Mouse (Mus musculus) mesoderm, embryonic 11.5 days (tissue): ENCODE results near the gene Cdca8.

ENCODE experiments used
- DNase-seq: peaks from one replicate; pipeline ENCODE4 v3.0.0-alpha.2; 2012; ENCODE audit warnings: low read depth, low spot score

The Cdca8 gene

GRCm38 (mm10) chr4:124953546-124953945 is 14.4 kb upstream of the Cdca8 start:
- DNase-seq: no peak

DNA sequence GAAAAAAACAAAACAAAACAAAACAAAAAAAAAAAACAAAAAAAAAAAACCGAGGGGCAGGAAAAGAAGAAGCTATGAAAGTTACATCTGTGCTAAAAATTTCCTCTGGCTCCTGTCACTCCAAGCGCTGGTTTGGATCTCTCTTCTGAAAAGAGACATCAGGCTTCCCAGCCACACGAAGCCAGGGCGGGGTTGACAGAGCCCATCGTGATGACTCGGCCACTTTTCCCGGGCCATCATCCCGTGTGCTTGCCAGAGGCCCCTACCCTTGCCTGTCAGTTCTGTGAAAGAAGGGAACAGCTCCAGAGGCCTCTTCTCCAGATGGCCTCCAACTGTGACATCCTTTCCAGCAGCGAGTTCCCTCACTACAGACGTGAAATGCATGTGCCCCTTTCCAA is 11.9 kb upstream of the Cdca8 start:
- DNase-seq: no peak

DNA sequence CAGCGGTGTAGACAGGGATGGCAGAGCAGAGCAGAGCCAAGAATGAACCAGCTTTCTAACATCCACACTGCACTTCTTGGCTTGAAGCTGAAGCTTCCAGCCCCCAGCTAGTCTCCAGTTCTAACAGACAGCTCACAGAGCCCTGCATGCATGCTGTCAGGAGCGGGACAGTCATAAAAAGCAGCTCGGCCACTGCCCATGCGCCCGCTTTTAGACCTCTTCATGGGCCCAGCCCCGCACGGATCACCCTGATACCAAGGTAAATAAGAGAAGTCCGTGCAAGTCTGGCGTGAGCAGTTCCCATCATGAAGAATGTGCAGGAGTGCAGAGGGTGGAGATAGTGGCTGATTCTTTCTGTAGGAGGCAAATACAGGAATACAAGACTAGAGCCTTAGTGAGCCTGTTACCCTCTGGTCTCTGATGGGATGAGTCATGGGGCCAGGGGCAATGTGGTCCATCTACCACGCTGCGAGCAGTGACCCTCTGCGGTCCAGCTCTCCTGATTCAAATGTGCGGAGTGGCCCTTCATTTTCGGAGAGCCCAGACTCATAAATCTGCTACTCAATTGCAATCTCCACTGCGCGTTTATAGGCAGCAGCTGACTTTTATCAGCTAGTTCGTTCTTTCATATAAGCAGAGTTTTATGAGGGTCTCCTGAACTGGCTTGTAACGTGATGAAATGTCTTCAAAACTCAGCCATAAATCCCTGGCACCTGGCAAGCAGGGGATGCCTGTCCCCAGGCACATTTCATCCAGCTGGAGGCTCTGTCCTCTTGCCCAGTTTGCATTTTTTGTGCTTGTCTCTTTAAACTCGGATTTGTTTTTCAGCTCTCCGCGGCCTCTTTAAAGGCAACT is 11.3 kb upstream of the Cdca8 start:
- DNase-seq: peak; percentile 48

- DNase-seq: no peak
Observed at GRCm38 (mm10) chr4:124949488-124949887, 10.4 kb upstream of the Cdca8 start.

GRCm38 (mm10) chr4:124944961-124945360 is 5.8 kb upstream of the Cdca8 start:
- no peak for DNase-seq

- no peak for DNase-seq
Observed at GRCm38 (mm10) chr4:124943781-124944180, 4.7 kb upstream of the Cdca8 start.

DNA sequence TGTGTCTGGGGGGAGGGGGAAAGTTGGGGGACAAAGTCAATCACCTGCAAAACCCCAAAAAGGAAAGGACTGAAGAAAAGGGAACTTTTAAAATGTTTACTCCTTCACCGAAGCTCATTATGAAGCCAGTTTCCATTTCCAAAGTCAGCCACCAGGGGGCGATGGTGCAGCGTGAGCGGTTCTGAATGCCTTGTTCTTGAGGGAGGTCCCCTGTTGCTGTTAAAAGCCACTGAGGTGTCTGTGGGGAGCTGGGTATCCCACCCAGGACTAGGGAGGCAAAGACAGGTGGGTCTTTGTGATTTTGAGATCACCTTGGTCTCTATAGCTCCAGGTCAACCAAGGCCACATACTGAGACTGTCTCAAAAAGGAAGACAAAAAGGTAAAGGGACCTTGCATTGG is 3.9 kb upstream of the Cdca8 start:
- peak; percentile 81 for DNase-seq

GRCm38 (mm10) chr4:124936613-124937471 is 2.3 kb downstream of the Cdca8 start, which contains the start of gene 9930104L06Rik:
Gene 9930104L06Rik, plus strand, starts transcription at chr4:124937048.
- peak; percentile 96 for DNase-seq

DNA sequence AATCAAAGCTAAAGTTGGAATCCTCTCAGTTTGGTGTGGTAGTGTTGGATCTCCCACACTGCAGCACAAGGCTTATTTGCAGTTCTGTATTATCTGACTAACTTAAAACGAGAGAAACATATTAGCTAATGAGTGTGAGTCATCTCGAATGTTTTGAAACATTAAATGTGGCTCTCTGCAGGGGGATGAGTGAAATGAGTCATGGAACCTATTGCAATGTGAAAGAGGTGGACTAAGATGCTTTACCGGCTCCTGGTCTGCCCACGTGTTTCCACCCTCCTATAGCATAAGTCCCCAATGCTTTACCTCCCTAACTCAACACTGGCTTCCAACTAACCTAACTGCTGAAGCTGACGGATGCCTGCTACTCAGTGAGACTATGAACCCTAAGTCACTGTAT is 11.0 kb downstream of the Cdca8 start:
- no peak for DNase-seq

GRCm38 (mm10) chr4:124905971-124906822 is 32.9 kb downstream of the Cdca8 start:
- DNase-seq: peak; percentile 79

DNA sequence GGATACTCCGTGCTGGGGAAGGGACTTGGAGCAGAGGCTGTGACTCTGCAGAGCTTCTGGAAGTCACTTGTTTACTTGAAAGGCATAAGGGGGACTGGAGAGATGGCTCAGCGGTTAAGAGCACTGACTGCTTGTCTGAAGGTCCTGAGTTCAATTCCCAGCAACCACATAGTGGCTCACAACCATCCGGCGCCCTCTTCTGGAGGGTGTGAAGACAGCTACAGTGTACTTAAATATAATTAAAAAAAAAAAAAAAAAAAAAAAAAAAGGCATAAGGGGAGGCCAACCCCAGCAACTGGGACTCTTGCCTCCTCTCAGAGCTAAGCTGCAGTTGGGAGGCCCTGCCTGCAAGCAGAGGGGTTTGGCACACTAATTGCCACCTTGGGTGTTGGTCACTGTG is 33.7 kb downstream of the Cdca8 start:
- no peak for DNase-seq

- no peak for DNase-seq
Observed at GRCm38 (mm10) chr4:124899906-124900305, 39.2 kb downstream of the Cdca8 start.

GRCm38 (mm10) chr4:124898428-124898827 is 40.7 kb downstream of the Cdca8 start:
- DNase-seq: no peak

- DNase-seq: peak; percentile 43
Observed at GRCm38 (mm10) chr4:124894508-124895428, 44.3 kb downstream of the Cdca8 start.

DNA sequence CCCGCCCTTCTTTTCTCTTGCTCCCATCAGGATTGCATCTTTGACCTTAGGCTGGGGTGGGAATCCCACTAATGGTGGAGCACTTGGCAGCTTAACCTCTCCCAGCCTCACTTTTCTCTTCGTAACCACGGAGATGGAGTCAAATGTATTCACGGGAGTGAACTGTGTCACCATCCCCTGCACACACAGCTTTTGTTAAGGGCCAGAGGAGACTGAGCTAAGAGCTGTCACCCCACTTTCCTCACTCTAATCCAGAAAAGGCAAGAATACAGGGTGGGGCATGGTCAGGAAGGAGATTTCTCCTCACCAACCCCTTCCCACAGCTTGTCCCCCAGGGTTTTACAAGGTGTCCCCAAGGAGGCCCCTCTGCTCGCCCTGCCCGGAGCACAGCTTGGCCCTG is 45.3 kb downstream of the Cdca8 start:
- no peak for DNase-seq

GRCm38 (mm10) chr4:124890831-124891230 is 48.3 kb downstream of the Cdca8 start:
- no peak for DNase-seq

DNA sequence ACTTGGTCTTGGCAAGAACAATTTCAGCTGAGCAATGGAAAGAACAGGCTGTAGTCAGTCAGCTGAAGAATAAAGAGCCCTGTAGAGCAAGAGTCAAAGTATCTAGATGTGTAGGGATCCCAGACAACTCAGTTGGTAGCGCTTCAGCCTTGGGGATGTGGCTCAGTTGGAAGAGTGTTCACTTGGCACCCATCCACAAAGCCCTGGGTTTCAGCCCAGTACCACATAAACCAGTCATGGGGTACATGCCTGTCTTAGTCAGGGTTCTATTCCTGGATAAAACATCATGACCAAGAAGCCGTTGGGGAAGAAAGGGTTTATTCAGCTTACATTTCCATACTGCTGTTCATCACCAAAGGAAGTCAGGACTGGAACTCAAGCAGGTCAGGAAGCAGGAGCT is 49.2 kb downstream of the Cdca8 start:
- DNase-seq: no peak

GRCm38 (mm10) chr4:124888702-124889101 is 50.4 kb downstream of the Cdca8 start:
- DNase-seq: no peak

GRCm38 (mm10) chr4:124882151-124882729 is 56.9 kb downstream of the Cdca8 start:
- peak; percentile 64 for DNase-seq

DNA sequence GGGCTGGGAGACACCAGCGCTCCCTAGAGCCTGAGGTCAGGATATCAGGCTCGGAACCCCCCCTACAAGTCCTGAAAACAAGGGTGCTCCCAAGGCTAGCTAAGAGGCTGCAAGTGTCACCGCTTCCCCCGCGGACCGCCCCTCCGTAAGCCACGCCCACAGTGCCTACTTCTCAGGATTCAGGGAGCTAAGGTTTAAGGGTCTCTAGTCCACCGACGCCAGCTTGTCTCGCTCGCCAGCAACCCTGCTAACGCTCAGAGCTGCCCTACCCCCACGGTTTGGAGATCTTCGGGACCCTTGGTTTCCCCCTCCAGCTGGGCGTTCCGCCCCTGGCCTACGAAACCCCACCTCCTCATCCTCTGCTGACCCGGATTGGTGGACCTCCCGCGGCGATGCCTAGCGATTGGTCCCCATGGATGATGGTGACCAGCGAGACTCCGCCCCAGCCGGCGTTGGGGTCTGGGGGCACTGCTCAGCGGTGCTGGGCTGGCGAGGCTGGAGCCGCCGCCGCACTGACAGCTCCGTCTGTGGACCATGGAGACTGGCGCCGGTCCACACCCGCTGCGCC is 57.7 kb downstream of the Cdca8 start:
- DNase-seq: peak; percentile 92
